Mouse (Mus musculus) left cerebral cortex, postnatal 36 days (tissue): ENCODE data around the gene Trex2. TPM values are rescaled to one million over a fixed set of nuclear protein-coding genes. Genes with fewer than 3 reads are reported as not detected.
"Not testable (repeated sequence)": the region's sequence is repeated elsewhere in the genome, so short reads cannot be mapped to it uniquely, and the experiment has no call there.

ENCODE experiments used
- DNase-seq, 2 experiments: peaks; one replicate each; pipeline ENCODE4 v3.0.0; 2021 to 2022; ENCODE audit warnings: low spot score in 2 of 2, mixed read lengths in 1 of 2
- intact Hi-C: fragments of 180-260 bp; cut with DNase I; formaldehyde crosslinking; loops from one replicate; pipeline ENCODE4 v1.15.1; 2025
- total RNA-seq, 2 experiments: library from RNA; stranded (reverse); gene quantifications; 2 replicates each; pipeline ENCODE4 v1.2.3; 2021

Gene Trex2
- total RNA-seq, 2 experiments from 2014 or later: not detected

- intact Hi-C loops: no loop called here
- DNase-seq: no peak
Observed at GRCm38 (mm10) chrX:73441428-73441827, 6.3 kb upstream of the Trex2 start.

- no peak for DNase-seq
- intact Hi-C loops: loop anchor here (5.0 kb wide), 1 partner anchor 121 kb away; no protein-coding TSS in a partner anchor
Observed at GRCm38 (mm10) chrX:73432850-73433249, 2.3 kb downstream of the Trex2 start.

- intact Hi-C loops: loop anchor here (5.0 kb wide), 1 partner anchor 118 kb away; no protein-coding TSS in a partner anchor
- DNase-seq: no peak
Observed at GRCm38 (mm10) chrX:73430036-73430435, 5.1 kb downstream of the Trex2 start.

- intact Hi-C loops: no loop called here
- DNase-seq: no peak
Observed at GRCm38 (mm10) chrX:73412767-73413166, 22.4 kb downstream of the Trex2 start.

GRCm38 (mm10) chrX:73410880-73411517, 24.1 kb downstream of the Trex2 start, which contains the start of gene Zfp92:
TSS of gene Zfp92 (plus strand) at chrX:73411096.
- intact Hi-C loops: no loop called here
- peak in 1 of 2 experiments; percentile 33 for DNase-seq

GRCm38 (mm10) chrX:73401616-73402015, 33.5 kb downstream of the Trex2 start:
- intact Hi-C loops: no loop called here
- no peak for DNase-seq

GRCm38 (mm10) chrX:73400951-73401350, 34.2 kb downstream of the Trex2 start:
- intact Hi-C loops: no loop called here
- DNase-seq: no peak

- intact Hi-C loops, DNase-seq: not testable (repeated sequence)
Observed at GRCm38 (mm10) chrX:73398636-73399035, 36.5 kb downstream of the Trex2 start, which contains the start of gene Gm18336. TSS of gene Gm18336 (minus strand) at chrX:73398736.

- no peak for DNase-seq
- intact Hi-C loops: no loop called here
Observed at GRCm38 (mm10) chrX:73396446-73396845, 38.7 kb downstream of the Trex2 start.

GRCm38 (mm10) chrX:73391481-73391880, 43.7 kb downstream of the Trex2 start:
- intact Hi-C loops: no loop called here
- DNase-seq: no peak

GRCm38 (mm10) chrX:73384924-73385323, 50.2 kb downstream of the Trex2 start:
- DNase-seq: no peak
- intact Hi-C loops: no loop called here

- intact Hi-C loops: no loop called here
- no peak for DNase-seq
Observed at GRCm38 (mm10) chrX:73384419-73384818, 50.7 kb downstream of the Trex2 start.

Other genes with a start within 250 kb of the Trex2 start
- 10 to 100 TPM in 1 of 2 experiments, 1 to 10 TPM in 1; 2.3 to 10.1 TPM for gene Xlr3b, start 243.1 kb downstream of the Trex2 start, total RNA-seq
- 1 to 10 TPM in 1 of 2 experiments, under 1 TPM in 1; 0.27 to 1.3 TPM for gene Xlr4b, start 221.0 kb downstream of the Trex2 start, total RNA-seq
- 10 to 100 TPM; 14.9 to 17.3 TPM for gene F8a, start 207.1 kb downstream of the Trex2 start, total RNA-seq
- gene Xlr4c, start 192.2 kb downstream of the Trex2 start, total RNA-seq: not detected
- gene Xlr3c, start 170.0 kb downstream of the Trex2 start, total RNA-seq: not detected
- gene Xlr5a, start 142.4 kb downstream of the Trex2 start, total RNA-seq: not detected
- gene Xlr5c, start 142.4 kb downstream of the Trex2 start, total RNA-seq: not detected
- gene Gm45015, start 98.5 kb downstream of the Trex2 start, total RNA-seq: not detected
- 10 to 100 TPM; 17.7 to 20.3 TPM for gene Zfp275, start 92.7 kb downstream of the Trex2 start, total RNA-seq
- not detected for gene Gm18336, start 36.6 kb downstream of the Trex2 start, total RNA-seq
- 1 to 10 TPM; 1.2 to 2.8 TPM for gene Zfp92, start 24.2 kb downstream of the Trex2 start, total RNA-seq
- gene Haus7, start 23.7 kb upstream of the Trex2 start, total RNA-seq: 1 to 10 TPM; 6.7 to 8.9 TPM
- gene Bgn, start 48.3 kb upstream of the Trex2 start, total RNA-seq: 10 to 100 TPM; 15.2 to 19.5 TPM
- gene Atp2b3, start 67.7 kb upstream of the Trex2 start, total RNA-seq: 10 to 100 TPM; 95.2 to 98.6 TPM
- 1 to 10 TPM in 1 of 2 experiments, under 1 TPM in 1; 0.75 to 1.0 TPM for gene Dusp9, start 204.1 kb upstream of the Trex2 start, total RNA-seq
- 10 to 100 TPM; 84.2 to 96.1 TPM for gene Pnck, start 224.8 kb upstream of the Trex2 start, total RNA-seq
- 100 to 1,000 TPM in 1 of 2 experiments, 10 to 100 TPM in 1; 98.6 to 104 TPM for gene Slc6a8, start 237.8 kb upstream of the Trex2 start, total RNA-seq